Mouse (Mus musculus) hematopoietic stem cell, adult 5-6 weeks (primary cell): ENCODE data around the gene Hs6st3. TPM values are rescaled to one million over a fixed set of nuclear protein-coding genes. Genes with fewer than 3 reads are reported as not detected.
A peak's percentile ranks its signal among the peaks of the same experiment; 100 is the strongest.

Source experiments
- ATAC-seq, 2 experiments: fragments of 125-278 bp in 1 of 2; replicated peaks in 1 of 2; 2 replicates each; pipeline ENCODE4 v1.8.0; 2016 to 2017; ENCODE audit warnings: inconsistent platforms in 2 of 2, mild to moderate bottlenecking in 2 of 2, moderate number of reproducible peaks in 2 of 2, low read depth in 1 of 2, moderate TSS enrichment in 1 of 2; ENCODE audit not compliant: low FRiP score in 2 of 2, poor library complexity in 2 of 2, severe bottlenecking in 2 of 2, insufficient read depth in 1 of 2, low TSS enrichment in 1 of 2
- total RNA-seq: library from RNA; stranded (forward); fragments of 172-1452, 232-1000 nt; gene quantifications from 2 replicates; pipeline ENCODE4 v1.2.3, GENCODE M21; 2017

The Hs6st3 gene
- total RNA-seq, 1 experiment from 2014 or later: 0.50 TPM

GRCm38 (mm10) chr14:119670836-119671587 is 532.9 kb downstream of the Hs6st3 start:
- ATAC-seq: no peak

GRCm38 (mm10) chr14:119678574-119678973 is 540.4 kb downstream of the Hs6st3 start:
- no peak for ATAC-seq

GRCm38 (mm10) chr14:119680052-119680451 is 541.9 kb downstream of the Hs6st3 start:
- ATAC-seq: no peak

- no peak for ATAC-seq
Observed at GRCm38 (mm10) chr14:119687885-119688284, 549.7 kb downstream of the Hs6st3 start.

- ATAC-seq: no peak
Observed at GRCm38 (mm10) chr14:119699982-119700381, 561.8 kb downstream of the Hs6st3 start.

GRCm38 (mm10) chr14:119714712-119715111 is 576.6 kb downstream of the Hs6st3 start:
- no peak for ATAC-seq

GRCm38 (mm10) chr14:119717323-119717722 is 579.2 kb downstream of the Hs6st3 start:
- no peak for ATAC-seq

GRCm38 (mm10) chr14:119725102-119725501 is 587.0 kb downstream of the Hs6st3 start:
- ATAC-seq: no peak

- ATAC-seq: no peak
Observed at GRCm38 (mm10) chr14:119731436-119732080, 593.4 kb downstream of the Hs6st3 start.

GRCm38 (mm10) chr14:119732219-119732618 is 594.1 kb downstream of the Hs6st3 start:
- ATAC-seq: no peak

- no peak for ATAC-seq
Observed at GRCm38 (mm10) chr14:119737408-119737961, 599.3 kb downstream of the Hs6st3 start.

GRCm38 (mm10) chr14:119741791-119742190 is 603.6 kb downstream of the Hs6st3 start:
- no peak for ATAC-seq

GRCm38 (mm10) chr14:119761376-119761775 is 623.2 kb downstream of the Hs6st3 start:
- ATAC-seq: no peak

- no peak for ATAC-seq
Observed at GRCm38 (mm10) chr14:119772040-119772439, 633.9 kb downstream of the Hs6st3 start.

- ATAC-seq: no peak
Observed at GRCm38 (mm10) chr14:119776261-119776660, 638.1 kb downstream of the Hs6st3 start.

- ATAC-seq: peak; percentile 12 to 71; a peak in 1 of 4 replicates
Observed at GRCm38 (mm10) chr14:119779982-119780588, 641.9 kb downstream of the Hs6st3 start.

GRCm38 (mm10) chr14:119781111-119781510 is 643.0 kb downstream of the Hs6st3 start:
- ATAC-seq: no peak

GRCm38 (mm10) chr14:119789457-119789856 is 651.3 kb downstream of the Hs6st3 start:
- ATAC-seq: no peak
